Mouse (Mus musculus): ENCODE results near the gene Pcsk5. TPM values are rescaled to one million over a fixed set of nuclear protein-coding genes. Genes with fewer than 3 reads are reported as not detected.

The Pcsk5 gene
- polyA plus RNA-seq, 1 experiment: 1.2 TPM

- Histone ChIP-seq H3K4me1 (ENCODE audit: control insufficient read depth, insufficient read depth, insufficient read length) (no peaks in the 10 kb centered on the region), H3K27me3 (ENCODE audit: control insufficient read depth, insufficient read depth, low read length) (no peaks in the 10 kb centered on the region), H3K27ac (ENCODE audit: insufficient read depth, low read length) (no peak overlapping the region), H3K4me3 (ENCODE audit: extremely low read depth, insufficient read depth, insufficient read length) (no peak overlapping the region), H3K36me3 (ENCODE audit: control insufficient read depth, insufficient read depth, low read length) (no peaks in the 10 kb centered on the region)
- DNase-seq (ENCODE audit: low read depth in 1 of 2, low spot score in 2 of 2): no peak
- TF ChIP-seq POLR2A (IDR thresholded peaks at IDR 0.05; ENCODE audit: low read depth, low read length) (no peak), CTCF (IDR thresholded peaks at IDR 0.05; ENCODE audit: extremely low read depth, insufficient read depth, insufficient read length, insufficient replicate concordance) (no peak)
- WGBS: 81% methylated on average over 5 of the region's 5 CpGs
These were observed 23.9 kb downstream of the Pcsk5 start for GRCm38 (mm10) chr19:17813449-17813990.

- no peak overlapping the region for H3K4me3 ChIP-seq (ENCODE audit: extremely low read depth, insufficient read depth, insufficient read length)
- H3K27ac ChIP-seq (ENCODE audit: insufficient read depth, low read length): no peak overlapping the region
- DNase-seq (ENCODE audit: low read depth in 1 of 2, low spot score in 2 of 2): no peak
- no peaks in the 10 kb centered on the region for H3K36me3 ChIP-seq (ENCODE audit: control insufficient read depth, insufficient read depth, low read length)
- H3K27me3 ChIP-seq (ENCODE audit: control insufficient read depth, insufficient read depth, low read length): no peaks in the 10 kb centered on the region
- TF ChIP-seq POLR2A (IDR thresholded peaks at IDR 0.05; ENCODE audit: low read depth, low read length): no peak
- no peaks in the 10 kb centered on the region for H3K4me1 ChIP-seq (ENCODE audit: control insufficient read depth, insufficient read depth, insufficient read length)
- 75% methylated on average over 7 of the region's 7 CpGs for WGBS
These were observed 24.8 kb downstream of the Pcsk5 start for GRCm38 (mm10) chr19:17812661-17813060.

- H3K27me3 ChIP-seq (ENCODE audit: control insufficient read depth, insufficient read depth, low read length): no peaks in the 10 kb centered on the region
- no peaks in the 10 kb centered on the region for H3K4me1 ChIP-seq (ENCODE audit: control insufficient read depth, insufficient read depth, insufficient read length)
- no peak overlapping the region for H3K27ac ChIP-seq (ENCODE audit: insufficient read depth, low read length)
- no peak for DNase-seq (ENCODE audit: low read depth in 1 of 2, low spot score in 2 of 2)
- H3K4me3 ChIP-seq (ENCODE audit: extremely low read depth, insufficient read depth, insufficient read length): no peak overlapping the region
- no peaks in the 10 kb centered on the region for H3K36me3 ChIP-seq (ENCODE audit: control insufficient read depth, insufficient read depth, low read length)
- no peak for TF ChIP-seq CTCF (IDR thresholded peaks at IDR 0.05; ENCODE audit: extremely low read depth, insufficient read depth, insufficient read length, insufficient replicate concordance)
- TF ChIP-seq POLR2A (IDR thresholded peaks at IDR 0.05; ENCODE audit: low read depth, low read length): no peak
- WGBS: 92% methylated on average over 5 of the region's 5 CpGs
These were observed 30.8 kb downstream of the Pcsk5 start for GRCm38 (mm10) chr19:17806626-17807025.

GRCm38 (mm10) chr19:17800798-17801197 is 36.6 kb downstream of the Pcsk5 start:
- 94% methylated on average over 1 of the region's 1 CpGs for WGBS
- Histone ChIP-seq H3K27me3 (ENCODE audit: control insufficient read depth, insufficient read depth, low read length) (no peaks in the 10 kb centered on the region), H3K4me1 (ENCODE audit: control insufficient read depth, insufficient read depth, insufficient read length) (no peaks in the 10 kb centered on the region), H3K4me3 (ENCODE audit: extremely low read depth, insufficient read depth, insufficient read length) (no peak overlapping the region), H3K36me3 (ENCODE audit: control insufficient read depth, insufficient read depth, low read length) (no peaks in the 10 kb centered on the region), H3K27ac (ENCODE audit: insufficient read depth, low read length) (no peak overlapping the region)
- no peak for TF ChIP-seq CTCF (IDR thresholded peaks at IDR 0.05; ENCODE audit: extremely low read depth, insufficient read depth, insufficient read length, insufficient replicate concordance)
- TF ChIP-seq POLR2A (IDR thresholded peaks at IDR 0.05; ENCODE audit: low read depth, low read length): no peak
- DNase-seq (ENCODE audit: low read depth in 1 of 2, low spot score in 2 of 2): no peak

GRCm38 (mm10) chr19:17799419-17800185 is 37.8 kb downstream of the Pcsk5 start:
- WGBS: 88% methylated on average over 4 of the region's 4 CpGs
- Histone ChIP-seq H3K27me3 (ENCODE audit: control insufficient read depth, insufficient read depth, low read length) (no peaks in the 10 kb centered on the region), H3K27ac (ENCODE audit: insufficient read depth, low read length) (no peak overlapping the region), H3K4me1 (ENCODE audit: control insufficient read depth, insufficient read depth, insufficient read length) (no peaks in the 10 kb centered on the region), H3K36me3 (ENCODE audit: control insufficient read depth, insufficient read depth, low read length) (no peaks in the 10 kb centered on the region), H3K4me3 (ENCODE audit: extremely low read depth, insufficient read depth, insufficient read length) (no peak overlapping the region)
- no peak for TF ChIP-seq CTCF (IDR thresholded peaks at IDR 0.05; ENCODE audit: extremely low read depth, insufficient read depth, insufficient read length, insufficient replicate concordance)
- no peak for TF ChIP-seq POLR2A (IDR thresholded peaks at IDR 0.05; ENCODE audit: low read depth, low read length)
- DNase-seq (ENCODE audit: low read depth in 1 of 2, low spot score in 2 of 2): no peak

- 86% methylated on average over 4 of the region's 4 CpGs for WGBS
- TF ChIP-seq POLR2A (IDR thresholded peaks at IDR 0.05; ENCODE audit: low read depth, low read length) (no peak), CTCF (IDR thresholded peaks at IDR 0.05; ENCODE audit: extremely low read depth, insufficient read depth, insufficient read length, insufficient replicate concordance) (no peak)
- no peaks in the 10 kb centered on the region for H3K27me3 ChIP-seq (ENCODE audit: control insufficient read depth, insufficient read depth, low read length)
These were observed 44.0 kb downstream of the Pcsk5 start for GRCm38 (mm10) chr19:17793457-17793856.

GRCm38 (mm10) chr19:17791485-17792052 is 45.9 kb downstream of the Pcsk5 start:
- TF ChIP-seq CTCF (IDR thresholded peaks at IDR 0.05; ENCODE audit: extremely low read depth, insufficient read depth, insufficient read length, insufficient replicate concordance) (no peak), POLR2A (IDR thresholded peaks at IDR 0.05; ENCODE audit: low read depth, low read length) (no peak)
- no peak for DNase-seq (ENCODE audit: low read depth in 1 of 2, low spot score in 2 of 2)
- H3K27me3 ChIP-seq (ENCODE audit: control insufficient read depth, insufficient read depth, low read length): no peaks in the 10 kb centered on the region
- H3K36me3 ChIP-seq (ENCODE audit: control insufficient read depth, insufficient read depth, low read length): no peaks in the 10 kb centered on the region
- H3K27ac ChIP-seq (ENCODE audit: insufficient read depth, low read length): no peak overlapping the region
- no peak overlapping the region for H3K4me3 ChIP-seq (ENCODE audit: extremely low read depth, insufficient read depth, insufficient read length)
- 87% methylated on average over 5 of the region's 5 CpGs for WGBS
- H3K4me1 ChIP-seq (ENCODE audit: control insufficient read depth, insufficient read depth, insufficient read length): no peaks in the 10 kb centered on the region

More at GRCm38 (mm10) chr19:17793457-17793856, 44.0 kb downstream of the Pcsk5 start:
- Histone ChIP-seq H3K27ac (ENCODE audit: insufficient read depth, low read length) (no peak overlapping the region), H3K4me3 (ENCODE audit: extremely low read depth, insufficient read depth, insufficient read length) (no peak overlapping the region), H3K4me1 (ENCODE audit: control insufficient read depth, insufficient read depth, insufficient read length) (no peaks in the 10 kb centered on the region), H3K36me3 (ENCODE audit: control insufficient read depth, insufficient read depth, low read length) (no peaks in the 10 kb centered on the region)
- DNase-seq (ENCODE audit: low read depth in 1 of 2, low spot score in 2 of 2): no peak
